In genomic region chr1:107608942-107609341, GRCm38 (mm10) we compare ENCODE assay signal across 19 mouse cellular contexts. TPM values are rescaled to one million over a fixed set of nuclear protein-coding genes. Genes with fewer than 3 reads are reported as not detected.
"Had no signal": no experiment of that assay in that cellular context is flagged by ENCODE, and none has a peak within 500 bp of the region (broad histone marks: within the 10 kb centered on the region; RNA-seq: fewer than 3 reads in every experiment).

No protein-coding gene starts in this region.

- H3K4me1 ChIP-seq: lung, embryonic 15.5 days; megakaryocyte, embryonic 14.5 days; midbrain, embryonic 13.5 days; midbrain, embryonic 15.5 days; neural tube, embryonic 12.5 days; stomach, embryonic 15.5 days had no signal

- H3K4me2 ChIP-seq: lung, embryonic 15.5 days; midbrain, embryonic 11.5 days; midbrain, embryonic 13.5 days; midbrain, embryonic 15.5 days; neural tube, embryonic 12.5 days; stomach, embryonic 15.5 days had no signal

- H3K4me3 ChIP-seq: lung, embryonic 15.5 days; megakaryocyte, embryonic 14.5 days; midbrain, embryonic 13.5 days; midbrain, embryonic 15.5 days; neural tube, embryonic 12.5 days; stomach, embryonic 15.5 days had no signal

- H3K27ac ChIP-seq: lung, embryonic 15.5 days; macrophage; midbrain, embryonic 13.5 days; midbrain, embryonic 15.5 days; neural tube, embryonic 12.5 days; stomach, embryonic 15.5 days; stomach, postnatal 0 days had no signal

- H3K27me3 ChIP-seq: lung, embryonic 15.5 days; megakaryocyte, embryonic 14.5 days; midbrain, embryonic 13.5 days; midbrain, embryonic 15.5 days; neural tube, embryonic 12.5 days; stomach, embryonic 15.5 days had no signal

- DNase-seq: lung, adult 2 months; lung, postnatal 14 days; lung, postnatal 36 days; right cerebral cortex, postnatal 14 days; thymus, adult 2 months; thymus, postnatal 25 days; thymus, postnatal 4 days had no signal

- H3K9me3 ChIP-seq: lung, embryonic 15.5 days; megakaryocyte, embryonic 14.5 days; midbrain, embryonic 13.5 days; midbrain, embryonic 15.5 days; neural tube, embryonic 12.5 days; stomach, embryonic 15.5 days had no signal

- H3K9ac ChIP-seq: lung, embryonic 15.5 days; midbrain, embryonic 13.5 days; midbrain, embryonic 15.5 days; neural tube, embryonic 12.5 days; stomach, embryonic 15.5 days had no signal

- H3K36me3 ChIP-seq: lung, embryonic 15.5 days; midbrain, embryonic 13.5 days; midbrain, embryonic 15.5 days; neural tube, embryonic 12.5 days; stomach, embryonic 15.5 days had no signal

- ATAC-seq: lung, postnatal 0 days; midbrain, embryonic 13.5 days; midbrain, embryonic 15.5 days had no signal

RNA-seq across cellular contexts. Expression of gene Serpinb8, which starts 19.1 kb away (rescaled TPM):
- total RNA-seq: megakaryocyte progenitor cell, adult 5-6 weeks had no signal
- polyA plus RNA-seq: neural tube, embryonic 14.5 days had no signal
